In the genomic region with DNA sequence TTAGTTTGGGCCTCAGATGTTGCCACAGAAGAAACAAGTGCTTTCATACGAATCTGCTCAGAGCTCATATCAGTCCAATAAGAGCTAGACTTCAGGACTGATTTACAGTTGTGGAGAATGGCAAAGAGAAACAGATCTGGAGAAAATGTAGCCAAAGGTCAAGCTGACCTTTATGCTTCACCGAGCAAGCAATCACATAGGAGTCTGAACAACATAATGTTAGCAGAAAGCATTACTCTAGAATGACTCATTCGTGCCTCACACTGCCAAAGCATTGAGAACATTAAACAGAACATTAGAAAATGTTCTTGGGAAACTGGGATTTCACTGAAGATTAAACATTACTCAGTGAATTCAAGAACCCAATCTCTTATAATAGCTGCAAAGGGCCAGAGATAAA, we compare ENCODE assay signal across 9 mouse cellular contexts.
A peak's percentile ranks its signal among the peaks of the same experiment; 100 is the strongest.
DNase-seq lines count a peak whose midpoint lies in the region.
"Had no signal": no experiment of that assay in that cellular context is flagged by ENCODE, and none has a peak within 500 bp of the region (broad histone marks: within the 10 kb centered on the region; RNA-seq: fewer than 3 reads in every experiment).

No protein-coding gene starts in this region.

- DNase-seq in frontal cortex, adult 2 months (ENCODE audit: extremely low spot score in 1 of 2, low spot score in 1 of 2): peak; percentile 46 to 61
- DNase-seq in frontal cortex, postnatal 25 days (ENCODE audit: low spot score in 2 of 2): no peak
- peak; percentile 2 for DNase-seq in retina, adult 2 months (ENCODE audit: low read depth, low spot score)
- no peak for DNase-seq in retina, embryonic 14.5 days (ENCODE audit: low spot score)
- peak; percentile 13 for DNase-seq in kidney, adult 18-20 months
- peak; percentile 50 to 75 for DNase-seq in left cerebral cortex, postnatal 25 days (ENCODE audit: low spot score in 2 of 2)
- no peak for DNase-seq in spleen, adult 12 weeks (ENCODE audit: low spot score)
- DNase-seq in embryo, embryonic 10 days (ENCODE audit: low spot score): no peak
- DNase-seq: lung, embryonic 14.5 days had no signal

- intact Hi-C loops in left cerebral cortex, postnatal 25 days (cut with DNase I): no loop called here

Comparison
In these comparisons a context has a peak if more than half of its experiments do, and no peak if none do; other contexts are left out.
1. DNase-seq: peak in frontal cortex, adult 2 months (2 of 2), retina, adult 2 months (single experiment), kidney, adult 18-20 months (single experiment) and left cerebral cortex, postnatal 25 days (2 of 2); none in frontal cortex, postnatal 25 days (0 of 2), retina, embryonic 14.5 days (single experiment), spleen, adult 12 weeks (single experiment) and embryo, embryonic 10 days (single experiment).